Mouse (Mus musculus): ENCODE data around the gene Igfbp6.
A peak's percentile ranks its signal among the peaks of the same experiment; 100 is the strongest.

The Igfbp6 gene

GRCm38 (mm10) chr15:102144274-102144711 lies at the start of gene Igfbp6:
Gene Igfbp6 (plus strand): TSS chr15:102144362.
- no peak for DNase-seq (ENCODE audit: extremely low spot score)

GRCm38 (mm10) chr15:102094988-102095387 lies 49.2 kb upstream of the Igfbp6 start:
- no peak for DNase-seq (ENCODE audit: extremely low spot score)

- DNase-seq (ENCODE audit: extremely low spot score): no peak
Observed at GRCm38 (mm10) chr15:102097147-102097915, 46.8 kb upstream of the Igfbp6 start.

DNA sequence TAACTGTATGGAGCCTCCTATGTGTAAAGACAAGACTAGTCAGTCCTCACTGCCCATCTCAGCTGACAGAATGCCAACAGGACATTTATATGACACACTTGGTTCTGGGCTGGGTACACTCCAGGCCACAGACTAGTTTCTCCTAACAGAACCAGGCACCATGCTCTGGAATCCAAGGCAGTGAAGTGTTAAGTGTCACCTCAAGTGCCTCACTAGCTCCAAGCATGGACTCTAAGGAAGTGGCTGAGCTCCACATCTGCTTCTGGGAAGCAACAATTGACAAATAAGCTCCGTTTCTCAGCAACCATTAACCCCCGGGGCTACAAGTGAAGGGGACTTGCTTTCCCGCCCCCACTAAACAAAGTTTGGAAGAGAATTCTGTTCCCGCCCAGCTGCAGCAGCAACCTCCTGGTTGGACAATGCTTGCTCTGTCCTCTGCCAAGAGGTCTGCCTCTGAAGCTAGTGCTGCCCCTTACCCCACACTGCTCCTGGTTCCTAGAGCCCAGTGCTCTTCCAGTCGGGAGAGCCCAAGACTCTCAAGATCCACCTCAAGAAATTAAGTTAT lies 46.1 kb upstream of the Igfbp6 start:
- peak; percentile 44 for DNase-seq (ENCODE audit: extremely low spot score)

- DNase-seq (ENCODE audit: extremely low spot score): no peak
Observed at GRCm38 (mm10) chr15:102099260-102099659, 44.9 kb upstream of the Igfbp6 start.

- DNase-seq (ENCODE audit: extremely low spot score): no peak
Observed at GRCm38 (mm10) chr15:102099771-102100160, 44.4 kb upstream of the Igfbp6 start.

GRCm38 (mm10) chr15:102100161-102100981 lies 43.8 kb upstream of the Igfbp6 start, which contains the start of gene Tns2:
Gene Tns2 (plus strand): TSS chr15:102100413.
- DNase-seq (ENCODE audit: extremely low spot score): peak; percentile 80

- DNase-seq (ENCODE audit: extremely low spot score): peak; percentile 23
Observed at GRCm38 (mm10) chr15:102100996-102101671, 43.0 kb upstream of the Igfbp6 start.

DNA sequence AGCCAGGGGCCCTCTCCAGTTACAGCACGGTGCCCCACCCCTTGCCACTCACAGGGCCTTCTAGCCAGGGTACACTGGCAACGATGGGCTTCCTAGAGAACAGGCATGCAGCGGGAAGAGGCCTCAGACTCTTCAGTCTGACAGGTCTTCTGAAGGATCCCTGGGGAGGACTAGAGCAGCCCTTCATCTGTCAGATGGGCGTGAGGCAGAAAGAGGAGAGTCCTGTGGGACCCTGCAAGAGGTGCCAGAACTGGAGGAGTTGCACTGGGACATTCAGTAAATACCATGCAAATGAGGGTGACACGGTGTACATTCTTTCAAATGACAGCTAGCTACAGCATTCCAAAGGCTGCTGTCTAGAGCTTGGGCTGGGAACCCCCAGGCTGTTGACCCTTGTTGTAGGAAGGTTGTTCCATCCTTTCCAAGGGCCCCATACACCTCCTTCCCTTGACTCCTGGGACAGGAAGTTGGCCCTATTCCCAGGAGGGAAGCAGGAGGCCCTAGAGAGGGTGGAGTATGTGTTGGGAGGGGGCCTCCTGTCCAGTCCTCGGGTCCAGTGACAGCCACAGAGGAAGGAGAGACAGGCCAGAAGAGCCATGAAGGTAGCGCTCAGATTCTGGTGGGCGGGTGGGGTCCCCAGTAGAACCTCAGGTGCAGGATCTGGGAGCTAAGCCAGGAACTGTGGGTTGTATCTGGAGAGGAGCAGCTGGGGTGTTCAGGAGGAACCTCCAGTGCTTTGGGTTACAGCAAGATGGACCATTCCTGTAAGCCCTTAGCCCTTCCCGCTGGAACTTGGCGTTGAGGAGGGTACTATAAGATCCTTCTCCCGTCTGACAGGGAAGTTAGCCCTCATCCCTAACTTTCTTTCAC lies 42.3 kb upstream of the Igfbp6 start:
- no peak for DNase-seq (ENCODE audit: extremely low spot score)

- no peak for DNase-seq (ENCODE audit: extremely low spot score)
Observed at GRCm38 (mm10) chr15:102102548-102103121, 41.5 kb upstream of the Igfbp6 start.

DNA sequence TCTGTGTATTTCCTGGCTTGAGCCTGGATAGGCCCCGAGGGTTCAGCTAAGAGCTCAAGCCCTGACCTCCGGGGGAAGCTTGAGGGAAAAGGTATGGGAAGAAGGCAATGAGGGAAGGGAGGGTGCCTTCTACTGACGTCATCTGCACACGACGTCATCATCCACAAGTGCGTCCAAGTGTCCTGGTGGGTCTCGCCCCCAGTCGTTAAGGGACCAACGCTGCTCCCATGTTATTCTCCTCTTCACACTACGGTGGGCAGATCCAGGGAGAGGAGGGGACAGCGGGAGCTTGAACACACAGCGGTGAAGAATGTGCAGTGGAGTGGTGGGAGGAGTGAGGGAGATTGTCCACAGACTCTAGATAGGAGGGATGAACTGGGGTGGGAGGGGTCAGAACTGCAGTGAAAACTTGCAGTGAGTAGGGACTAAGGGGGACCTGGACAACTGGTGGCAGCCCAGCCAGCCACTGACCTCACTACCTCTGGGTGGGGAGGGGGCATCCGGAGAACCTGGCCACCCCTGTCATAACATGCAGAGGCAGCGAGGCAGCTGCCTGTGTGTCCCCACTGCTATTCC lies 40.7 kb upstream of the Igfbp6 start:
- DNase-seq (ENCODE audit: extremely low spot score): peak; percentile 68

GRCm38 (mm10) chr15:102103947-102104555 lies 40.1 kb upstream of the Igfbp6 start:
- DNase-seq (ENCODE audit: extremely low spot score): peak; percentile 57

DNA sequence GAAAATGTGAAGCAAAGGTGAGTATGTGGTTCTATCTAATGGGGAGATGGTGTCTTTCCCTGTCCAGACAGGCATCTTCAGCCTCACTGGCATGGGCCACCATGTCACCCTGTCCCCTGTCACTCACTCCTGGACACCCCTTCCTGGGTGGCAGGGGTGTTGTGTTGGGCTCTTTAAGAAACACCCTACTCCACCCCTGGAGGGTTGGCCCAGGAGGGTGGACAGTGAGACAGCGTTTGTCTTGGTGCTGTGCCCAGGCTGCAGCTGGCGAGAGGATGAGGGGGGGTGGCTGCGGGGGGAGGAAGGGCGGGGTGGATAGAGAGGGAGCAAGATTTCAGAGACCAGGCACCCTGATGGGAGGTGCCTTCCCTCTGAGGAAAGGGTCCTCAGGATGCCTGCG lies 38.8 kb upstream of the Igfbp6 start:
- DNase-seq (ENCODE audit: extremely low spot score): no peak

GRCm38 (mm10) chr15:102105764-102106730 lies 38.1 kb upstream of the Igfbp6 start:
- peak; percentile 47 for DNase-seq (ENCODE audit: extremely low spot score)

- peak; percentile 59 for DNase-seq (ENCODE audit: extremely low spot score)
Observed at GRCm38 (mm10) chr15:102106754-102107456, 37.3 kb upstream of the Igfbp6 start.

DNA sequence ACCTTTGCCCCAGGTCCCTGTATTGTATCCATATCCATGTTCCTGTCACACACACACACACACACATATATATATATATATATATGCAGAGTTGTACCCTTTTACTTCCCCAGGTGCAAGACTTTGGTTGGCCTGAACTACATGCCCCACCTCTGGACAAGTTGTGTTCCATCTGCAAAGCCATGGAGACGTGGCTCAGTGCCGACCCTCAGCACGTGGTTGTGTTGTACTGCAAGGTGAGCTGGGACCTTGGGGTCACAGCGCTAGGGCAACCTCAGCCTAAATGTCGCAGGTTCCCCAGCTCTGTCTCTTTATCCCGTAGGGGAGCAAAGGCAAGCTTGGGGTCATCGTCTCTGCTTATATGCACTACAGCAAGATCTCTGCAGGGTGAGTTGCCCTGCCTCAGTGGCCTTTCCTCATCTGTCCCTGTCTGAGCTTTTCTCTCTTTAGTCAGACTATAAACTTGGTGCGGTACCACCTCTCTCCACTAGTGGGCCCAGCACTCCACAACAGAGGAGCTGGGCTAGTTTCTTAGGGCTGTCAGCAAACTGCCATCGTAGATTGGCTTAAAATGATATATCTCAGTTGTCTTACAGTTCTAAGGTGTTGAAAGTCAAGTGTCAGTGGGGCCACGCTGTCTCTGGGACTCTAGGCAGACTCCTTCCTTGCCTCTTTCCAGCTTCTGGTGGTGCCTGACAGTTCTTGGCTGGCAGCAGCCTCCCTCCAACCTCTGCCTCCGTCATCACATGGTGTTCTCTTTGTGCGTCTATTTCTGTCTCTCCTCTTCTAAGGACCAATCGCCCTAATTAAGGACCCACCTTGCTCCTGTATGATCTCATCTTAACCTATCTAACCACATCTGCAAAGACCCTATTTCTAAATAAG lies 36.2 kb upstream of the Igfbp6 start:
- DNase-seq (ENCODE audit: extremely low spot score): peak; percentile 69
